Mouse (Mus musculus): ENCODE data around the gene Prkcd. TPM values are rescaled to one million over a fixed set of nuclear protein-coding genes. Genes with fewer than 3 reads are reported as not detected.
A peak's percentile ranks its signal among the peaks of the same experiment; 100 is the strongest.

Gene Prkcd
- polyA plus RNA-seq (2014; fragmentation: Nextera tagmentation; extraction: Ambion mirVana), result 20.6 and 36.6 TPM in 2 replicates

- H3K4me1 ChIP-seq (ENCODE audit: control insufficient read depth, insufficient read depth, low read length), result 0 out of 2 replicates have a peak, but pooled peaks cover 2% of the 10 kb centered on the region
- peak within 1 kb of the TSS; percentile 47 for H3K4me3 ChIP-seq (ENCODE audit: low read depth, low read length)
- 0% methylated on average over 64 of the region's 71 CpGs for WGBS
- peak within 1 kb of the TSS; percentile 57 for H3K4me2 ChIP-seq (ENCODE audit: low read depth, low read length)
- peak; percentile 59 for ATAC-seq (ENCODE audit: low read depth)
- peak within 1 kb of the TSS; percentile 51 for H3K9ac ChIP-seq (replicated peaks; ENCODE audit: low read depth, low read length)
- H3K9me3 ChIP-seq (ENCODE audit: control insufficient read depth, low read length), result no peaks in the 10 kb centered on the region
- H3K36me3 ChIP-seq (ENCODE audit: control insufficient read depth, insufficient read depth, low read length), result no peaks in the 10 kb centered on the region
- no peaks in the 10 kb centered on the region for H3K27me3 ChIP-seq (ENCODE audit: control insufficient read depth, insufficient read depth, low read length)
- peak within 1 kb of the TSS; percentile 35; the same call in 1 of the 2 replicates for H3K27ac ChIP-seq (ENCODE audit: low read depth, low read length)
These were observed at the start of gene Prkcd for GRCm38 (mm10) chr14:30625856-30626726. Gene Prkcd, minus strand, starts transcription at chr14:30626210.

- H3K9ac ChIP-seq (replicated peaks; ENCODE audit: low read depth, low read length), result no peak overlapping the region
- no peak overlapping the region for H3K4me3 ChIP-seq (ENCODE audit: low read depth, low read length)
- H3K9me3 ChIP-seq (ENCODE audit: control insufficient read depth, low read length), result no peaks in the 10 kb centered on the region
- peaks cover 26% of the 10 kb centered on the region for H3K36me3 ChIP-seq (ENCODE audit: control insufficient read depth, insufficient read depth, low read length)
- no peak overlapping the region for H3K27ac ChIP-seq (ENCODE audit: low read depth, low read length)
- no peaks in the 10 kb centered on the region for H3K27me3 ChIP-seq (ENCODE audit: control insufficient read depth, insufficient read depth, low read length)
- no peaks in the 10 kb centered on the region for H3K4me1 ChIP-seq (ENCODE audit: control insufficient read depth, insufficient read depth, low read length)
- WGBS, result 79% methylated on average over 6 of the region's 6 CpGs
- ATAC-seq (ENCODE audit: low read depth), result no peak
- H3K4me2 ChIP-seq (ENCODE audit: low read depth, low read length), result no peak overlapping the region
These were observed 48.9 kb upstream of the Prkcd start for GRCm38 (mm10) chr14:30674947-30675346.

GRCm38 (mm10) chr14:30671986-30672312 lies 45.9 kb upstream of the Prkcd start:
- Histone ChIP-seq H3K4me3 (ENCODE audit: low read depth, low read length) (no peak overlapping the region), H3K27me3 (ENCODE audit: control insufficient read depth, insufficient read depth, low read length) (no peaks in the 10 kb centered on the region), H3K9ac (replicated peaks; ENCODE audit: low read depth, low read length) (no peak overlapping the region), H3K9me3 (ENCODE audit: control insufficient read depth, low read length) (no peaks in the 10 kb centered on the region), H3K36me3 (ENCODE audit: control insufficient read depth, insufficient read depth, low read length) (peaks cover 13% of the 10 kb centered on the region), H3K4me1 (ENCODE audit: control insufficient read depth, insufficient read depth, low read length) (no peaks in the 10 kb centered on the region), H3K4me2 (ENCODE audit: low read depth, low read length) (no peak overlapping the region), H3K27ac (ENCODE audit: low read depth, low read length) (no peak overlapping the region)
- 8% methylated on average over 3 of the region's 3 CpGs for WGBS
- peak; percentile 91 for ATAC-seq (ENCODE audit: low read depth)

GRCm38 (mm10) chr14:30671095-30671985 lies 45.3 kb upstream of the Prkcd start:
- WGBS, result 75% methylated on average over 15 of the region's 15 CpGs
- ATAC-seq (ENCODE audit: low read depth), result 0 out of 2 replicates have a peak, but pooled peaks have one; percentile 21
- Histone ChIP-seq H3K4me1 (ENCODE audit: control insufficient read depth, insufficient read depth, low read length) (no peaks in the 10 kb centered on the region), H3K36me3 (ENCODE audit: control insufficient read depth, insufficient read depth, low read length) (peaks cover 10% of the 10 kb centered on the region; the same call in 1 of the 2 replicates), H3K27me3 (ENCODE audit: control insufficient read depth, insufficient read depth, low read length) (no peaks in the 10 kb centered on the region), H3K9me3 (ENCODE audit: control insufficient read depth, low read length) (no peaks in the 10 kb centered on the region), H3K27ac (ENCODE audit: low read depth, low read length) (no peak overlapping the region), H3K4me2 (ENCODE audit: low read depth, low read length) (no peak overlapping the region), H3K4me3 (ENCODE audit: low read depth, low read length) (no peak overlapping the region), H3K9ac (replicated peaks; ENCODE audit: low read depth, low read length) (no peak overlapping the region)

GRCm38 (mm10) chr14:30670161-30670560 lies 44.2 kb upstream of the Prkcd start:
- H3K4me3 ChIP-seq (ENCODE audit: low read depth, low read length), result no peak overlapping the region
- H3K27me3 ChIP-seq (ENCODE audit: control insufficient read depth, insufficient read depth, low read length), result no peaks in the 10 kb centered on the region
- H3K9ac ChIP-seq (replicated peaks; ENCODE audit: low read depth, low read length), result no peak overlapping the region
- 98% methylated on average over 6 of the region's 6 CpGs for WGBS
- H3K4me2 ChIP-seq (ENCODE audit: low read depth, low read length), result no peak overlapping the region
- H3K36me3 ChIP-seq (ENCODE audit: control insufficient read depth, insufficient read depth, low read length), result peaks cover 12% of the 10 kb centered on the region
- H3K27ac ChIP-seq (ENCODE audit: low read depth, low read length), result no peak overlapping the region
- no peaks in the 10 kb centered on the region for H3K9me3 ChIP-seq (ENCODE audit: control insufficient read depth, low read length)
- H3K4me1 ChIP-seq (ENCODE audit: control insufficient read depth, insufficient read depth, low read length), result no peaks in the 10 kb centered on the region
- no peak for ATAC-seq (ENCODE audit: low read depth)

GRCm38 (mm10) chr14:30666604-30667003 lies 40.6 kb upstream of the Prkcd start:
- no peak overlapping the region for H3K4me2 ChIP-seq (ENCODE audit: low read depth, low read length)
- WGBS, result 88% methylated on average over 4 of the region's 4 CpGs
- H3K27me3 ChIP-seq (ENCODE audit: control insufficient read depth, insufficient read depth, low read length), result no peaks in the 10 kb centered on the region
- ATAC-seq (ENCODE audit: low read depth), result no peak
- no peaks in the 10 kb centered on the region for H3K9me3 ChIP-seq (ENCODE audit: control insufficient read depth, low read length)
- H3K4me1 ChIP-seq (ENCODE audit: control insufficient read depth, insufficient read depth, low read length), result no peaks in the 10 kb centered on the region
- H3K27ac ChIP-seq (ENCODE audit: low read depth, low read length), result no peak overlapping the region
- H3K9ac ChIP-seq (replicated peaks; ENCODE audit: low read depth, low read length), result no peak overlapping the region
- no peak overlapping the region for H3K4me3 ChIP-seq (ENCODE audit: low read depth, low read length)
- H3K36me3 ChIP-seq (ENCODE audit: control insufficient read depth, insufficient read depth, low read length), result peaks cover 17% of the 10 kb centered on the region

- H3K4me2 ChIP-seq (ENCODE audit: low read depth, low read length), result no peak overlapping the region
- no peak overlapping the region for H3K4me3 ChIP-seq (ENCODE audit: low read depth, low read length)
- H3K4me1 ChIP-seq (ENCODE audit: control insufficient read depth, insufficient read depth, low read length), result no peaks in the 10 kb centered on the region
- 79% methylated on average over 3 of the region's 3 CpGs for WGBS
- ATAC-seq (ENCODE audit: low read depth), result no peak
- no peaks in the 10 kb centered on the region for H3K9me3 ChIP-seq (ENCODE audit: control insufficient read depth, low read length)
- H3K27ac ChIP-seq (ENCODE audit: low read depth, low read length), result no peak overlapping the region
- no peaks in the 10 kb centered on the region for H3K27me3 ChIP-seq (ENCODE audit: control insufficient read depth, insufficient read depth, low read length)
- peaks cover 17% of the 10 kb centered on the region for H3K36me3 ChIP-seq (ENCODE audit: control insufficient read depth, insufficient read depth, low read length)
- H3K9ac ChIP-seq (replicated peaks; ENCODE audit: low read depth, low read length), result no peak overlapping the region
These were observed 40.1 kb upstream of the Prkcd start for GRCm38 (mm10) chr14:30666061-30666460.

- no peak overlapping the region for H3K9ac ChIP-seq (replicated peaks; ENCODE audit: low read depth, low read length)
- no peaks in the 10 kb centered on the region for H3K36me3 ChIP-seq (ENCODE audit: control insufficient read depth, insufficient read depth, low read length)
These were observed 29.5 kb upstream of the Prkcd start for GRCm38 (mm10) chr14:30655531-30655930.

More at GRCm38 (mm10) chr14:30655531-30655930, 29.5 kb upstream of the Prkcd start:
- Histone ChIP-seq H3K4me3 (ENCODE audit: low read depth, low read length) (no peak overlapping the region), H3K27me3 (ENCODE audit: control insufficient read depth, insufficient read depth, low read length) (no peaks in the 10 kb centered on the region), H3K4me2 (ENCODE audit: low read depth, low read length) (no peak overlapping the region), H3K27ac (ENCODE audit: low read depth, low read length) (no peak overlapping the region), H3K9me3 (ENCODE audit: control insufficient read depth, low read length) (no peaks in the 10 kb centered on the region), H3K4me1 (ENCODE audit: control insufficient read depth, insufficient read depth, low read length) (peaks cover 4% of the 10 kb centered on the region; the same call in 1 of the 2 replicates)
- 91% methylated on average over 1 of the region's 1 CpGs for WGBS
- ATAC-seq (ENCODE audit: low read depth), result no peak
